Mouse (Mus musculus) cerebellum, adult 2 months (tissue): ENCODE measurements around the gene Cryz.

Experiments used
- CTCF ChIP-seq: fragments of 200-500 bp; IDR thresholded peaks from 2 replicates; pipeline ENCODE4 v1.5.1; 2011; ENCODE audit warnings: low read depth, mild to moderate bottlenecking, control low read depth, low read length, moderate library complexity, borderline replicate concordance; ENCODE audit not compliant: insufficient read depth
- POLR2A ChIP-seq: fragments of 200-500 bp; IDR thresholded peaks from 2 replicates; pipeline ENCODE4 v1.6.1; 2011; ENCODE audit warnings: low read length, control low read depth, borderline replicate concordance; ENCODE audit not compliant: insufficient read depth

GRCm38 (mm10) chr3:154664636-154665035 is 68.1 kb downstream of the Cryz start:
- TF ChIP-seq CTCF (no peak), POLR2A (no peak)
